ENCODE assay signal across 18 mouse cellular contexts in genomic region chr12:118403519-118404087, GRCm38 (mm10).
A peak's percentile ranks its signal among the peaks of the same experiment; 100 is the strongest.
DNase-seq lines count a peak whose midpoint lies in the region; ATAC-seq and TF ChIP-seq lines count a peak whose summit lies in the region.
"Had no signal": no experiment of that assay in that cellular context is flagged by ENCODE, and none has a peak within 500 bp of the region (broad histone marks: within the 10 kb centered on the region; RNA-seq: fewer than 3 reads in every experiment).

No protein-coding gene starts in this region.

- no peaks in the 10 kb centered on the region for H3K4me1 ChIP-seq in lung, embryonic 14.5 days (ENCODE audit: insufficient read depth)
- no peaks in the 10 kb centered on the region; the same call in 1 of the 2 replicates for H3K4me1 ChIP-seq in lung, adult 2 months (ENCODE audit: control insufficient read depth, insufficient read depth, low read length)
- H3K4me1 ChIP-seq in lung, embryonic 15.5 days: no peaks in the 10 kb centered on the region
- no peaks in the 10 kb centered on the region for H3K4me1 ChIP-seq in stomach, postnatal 0 days (replicated peaks; ENCODE audit: control insufficient read depth, insufficient read depth)
- H3K4me1 ChIP-seq: embryonic facial prominence, embryonic 12.5 days; heart, embryonic 10.5 days had no signal

- TF ChIP-seq POLR2A in lung, adult 2 months (IDR thresholded peaks at IDR 0.05; ENCODE audit: borderline replicate concordance, extremely low read depth, low read depth, low read length): no peak

- H3K27me3 ChIP-seq in lung, embryonic 14.5 days (ENCODE audit: insufficient read depth, low read length): no peaks in the 10 kb centered on the region
- no peaks in the 10 kb centered on the region for H3K27me3 ChIP-seq in lung, embryonic 15.5 days
- no peaks in the 10 kb centered on the region for H3K27me3 ChIP-seq in stomach, postnatal 0 days (ENCODE audit: control insufficient read depth, insufficient read depth, low read length)
- H3K27me3 ChIP-seq: embryonic facial prominence, embryonic 12.5 days had no signal

- H3K9me3 ChIP-seq in lung, embryonic 14.5 days (ENCODE audit: low read depth, low read length): no peaks in the 10 kb centered on the region
- H3K9me3 ChIP-seq in lung, embryonic 15.5 days: no peaks in the 10 kb centered on the region
- no peaks in the 10 kb centered on the region for H3K9me3 ChIP-seq in stomach, postnatal 0 days (ENCODE audit: control insufficient read depth, low read length)
- H3K9me3 ChIP-seq: embryonic facial prominence, embryonic 12.5 days; heart, embryonic 10.5 days had no signal

- WGBS in lung, embryonic 14.5 days: 46% methylated on average over 4 of the region's 4 CpGs
- WGBS in lung, adult 2 months: 44% methylated on average over 4 of the region's 4 CpGs
- 36% methylated on average over 4 of the region's 4 CpGs for WGBS in lung, embryonic 15.5 days
- WGBS in stomach, postnatal 0 days: 66% methylated on average over 4 of the region's 4 CpGs

- no peak overlapping the region for H3K9ac ChIP-seq in lung, embryonic 14.5 days
- no peak overlapping the region for H3K9ac ChIP-seq in lung, embryonic 15.5 days
- no peak overlapping the region for H3K9ac ChIP-seq in stomach, postnatal 0 days (ENCODE audit: low read length)
- H3K9ac ChIP-seq: embryonic facial prominence, embryonic 12.5 days had no signal

- DNase-seq in lung, embryonic 14.5 days: peak; percentile 52
- DNase-seq in lung, adult 2 months: no peak
- peak; percentile 6 for DNase-seq in lung, postnatal 14 days
- DNase-seq in layer of hippocampus, adult 2 months (ENCODE audit: low spot score in 2 of 2): no peak
- DNase-seq in adrenal gland, adult 8-10 months: no peak
- DNase-seq in stomach, postnatal 0 days (ENCODE audit: low spot score): no peak
- DNase-seq: adrenal gland, postnatal 14 days; cerebellum, adult 11-12 months; cerebellum, adult 9-10 months; cerebellum, postnatal 25 days; gastrocnemius, postnatal 10 days; heart, adult 18-20 months; heart, postnatal 10 days; heart, postnatal 4 days had no signal

- TF ChIP-seq CTCF in lung, embryonic 14.5 days (IDR thresholded peaks at IDR 0.05; ENCODE audit: low read depth): no peak
- TF ChIP-seq CTCF in lung, adult 2 months (IDR thresholded peaks at IDR 0.05; ENCODE audit: insufficient read depth, low read length): no peak
- no peak for TF ChIP-seq CTCF in layer of hippocampus, adult 2 months (conservative IDR thresholded peaks at IDR 0.05)
- TF ChIP-seq CTCF in stomach, postnatal 0 days (IDR thresholded peaks at IDR 0.05; ENCODE audit: low read depth): no peak

- no peak overlapping the region for H3K4me2 ChIP-seq in lung, embryonic 14.5 days
- no peak overlapping the region for H3K4me2 ChIP-seq in lung, embryonic 15.5 days
- no peak overlapping the region for H3K4me2 ChIP-seq in stomach, postnatal 0 days (replicated peaks; ENCODE audit: low read depth)
- H3K4me2 ChIP-seq: embryonic facial prominence, embryonic 12.5 days had no signal

- H3K36me3 ChIP-seq in lung, embryonic 14.5 days (ENCODE audit: insufficient read depth): no peaks in the 10 kb centered on the region
- no peaks in the 10 kb centered on the region for H3K36me3 ChIP-seq in lung, embryonic 15.5 days
- H3K36me3 ChIP-seq in stomach, postnatal 0 days (ENCODE audit: control insufficient read depth, insufficient read depth, low read length): no peaks in the 10 kb centered on the region
- H3K36me3 ChIP-seq: embryonic facial prominence, embryonic 12.5 days; heart, embryonic 10.5 days had no signal

- no peak for TF ChIP-seq EP300 in stomach, postnatal 0 days (optimal IDR thresholded peaks at IDR 0.05)

- ATAC-seq in lung, embryonic 14.5 days (ENCODE audit: insufficient read depth): peak; percentile 79
- peak; percentile 35; the same call in 1 of the 2 replicates for ATAC-seq in lung, embryonic 15.5 days (ENCODE audit: borderline replicate concordance, extremely low read depth, low FRiP score, low TSS enrichment)
- ATAC-seq in stomach, postnatal 0 days (ENCODE audit: low FRiP score, low TSS enrichment): no peak
- ATAC-seq: forebrain, embryonic 16.5 days had no signal

- no peak overlapping the region for H3K4me3 ChIP-seq in lung, embryonic 14.5 days (ENCODE audit: low read depth, low read length)
- H3K4me3 ChIP-seq in lung, adult 2 months (replicated peaks; ENCODE audit: extremely low read depth, low read depth, low read length): no peak overlapping the region
- H3K4me3 ChIP-seq in lung, embryonic 15.5 days: no peak overlapping the region
- no peak overlapping the region for H3K4me3 ChIP-seq in layer of hippocampus, adult 2 months
- no peak overlapping the region for H3K4me3 ChIP-seq in stomach, postnatal 0 days (ENCODE audit: low read depth, low read length)
- H3K4me3 ChIP-seq: embryonic facial prominence, embryonic 12.5 days; heart, embryonic 10.5 days had no signal

- H3K27ac ChIP-seq in lung, embryonic 14.5 days (ENCODE audit: low read depth): no peak overlapping the region
- H3K27ac ChIP-seq in lung, embryonic 15.5 days: no peak overlapping the region
- no peak overlapping the region for H3K27ac ChIP-seq in layer of hippocampus, adult 2 months
- H3K27ac ChIP-seq in stomach, postnatal 0 days (replicated peaks): no peak overlapping the region
- H3K27ac ChIP-seq: embryonic facial prominence, embryonic 12.5 days; heart, embryonic 10.5 days had no signal

Comparison
In these comparisons a context has a peak if more than half of its experiments do, and no peak if none do; other contexts are left out.
1. DNase-seq: peak in lung, embryonic 14.5 days (single experiment) and lung, postnatal 14 days (single experiment); none in lung, adult 2 months (single experiment), layer of hippocampus, adult 2 months (0 of 2), adrenal gland, adult 8-10 months (single experiment) and stomach, postnatal 0 days (single experiment).